Mouse (Mus musculus): ENCODE measurements at regions not wholly inside any gene's neighbourhood (a gene's known extent, or its start where the extent isn't known, plus 50 kb on each side); places are given as distances from the start of the nearest gene placed in this dataset.

DNA sequence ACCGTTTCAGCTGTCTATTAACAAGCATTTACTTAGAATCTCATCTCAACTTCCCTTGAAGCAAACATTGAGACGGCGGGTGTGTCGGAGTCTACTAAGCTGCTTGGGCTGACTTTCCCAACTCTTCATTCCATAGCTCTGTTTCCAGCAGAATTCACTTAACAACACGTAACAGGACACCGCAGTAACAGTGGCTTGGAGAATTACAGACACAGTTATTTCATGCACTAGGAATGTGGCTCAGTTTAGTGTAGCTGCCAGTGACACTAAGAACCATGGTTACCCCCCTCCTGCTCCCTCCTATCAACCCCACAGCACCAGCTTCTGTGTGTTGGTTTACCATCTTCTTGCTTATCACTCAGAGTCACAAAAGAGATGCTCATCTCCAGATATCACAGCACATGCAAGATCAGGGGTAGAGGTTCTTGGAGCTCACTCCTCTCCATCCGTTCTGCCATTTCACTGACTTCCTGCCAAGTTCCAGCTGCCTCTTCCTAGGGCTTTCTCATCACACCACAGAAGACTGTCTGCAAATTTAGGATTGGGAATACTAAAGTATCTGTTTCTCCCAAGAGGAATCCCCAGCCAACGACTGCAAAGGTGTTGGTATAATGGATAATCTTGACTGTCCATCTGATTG lies 90.7 kb downstream of the Banf2 start:
- no peak for DNase-seq (ENCODE audit: low read depth, low spot score)

DNA sequence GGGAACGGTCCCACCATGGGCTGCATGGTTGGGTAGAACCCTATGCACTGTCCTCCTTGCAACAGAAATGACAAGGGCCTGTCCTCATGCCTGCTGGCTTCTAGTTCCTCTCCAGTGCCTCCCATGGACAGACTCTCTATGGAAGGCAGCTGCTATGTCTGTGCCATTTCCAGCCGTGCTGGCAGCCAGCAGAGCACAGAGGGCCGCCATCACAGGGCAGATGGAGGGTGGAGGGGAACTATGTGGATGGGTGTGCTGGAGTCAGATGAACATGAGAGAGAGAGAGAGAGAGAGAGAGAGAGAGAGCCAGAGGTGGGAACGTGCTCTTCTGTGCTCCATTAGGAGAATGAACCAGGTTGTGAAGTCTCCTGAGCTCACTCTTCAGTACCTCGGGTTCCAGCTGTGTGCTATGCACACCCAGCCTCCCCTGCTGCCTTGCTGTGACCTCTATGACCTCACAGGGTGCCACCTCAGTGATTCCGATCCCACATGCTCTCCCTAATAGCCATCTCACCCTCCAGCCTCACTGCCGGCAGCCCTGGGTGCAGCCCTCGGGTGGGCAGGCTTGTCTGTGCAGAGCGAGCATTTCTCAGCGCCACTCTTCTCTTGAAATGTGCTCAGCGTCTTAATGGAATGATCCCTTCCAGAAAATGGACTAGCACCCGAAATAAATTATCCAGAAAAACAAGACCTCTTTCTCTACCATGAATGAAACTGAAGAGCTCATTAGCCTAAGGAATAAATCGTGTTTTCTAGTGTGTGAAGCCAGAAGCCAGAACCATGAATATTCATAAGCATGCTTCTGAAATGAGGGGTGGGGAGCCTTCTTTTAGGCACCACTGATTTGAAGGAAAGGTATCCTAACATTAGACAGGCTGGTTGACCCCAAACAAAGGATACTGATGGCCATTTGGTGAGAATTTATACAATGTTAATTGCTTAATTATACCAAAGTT lies 94.5 kb downstream of the Banf2 start:
- DNase-seq (ENCODE audit: low read depth, low spot score): no peak

DNA sequence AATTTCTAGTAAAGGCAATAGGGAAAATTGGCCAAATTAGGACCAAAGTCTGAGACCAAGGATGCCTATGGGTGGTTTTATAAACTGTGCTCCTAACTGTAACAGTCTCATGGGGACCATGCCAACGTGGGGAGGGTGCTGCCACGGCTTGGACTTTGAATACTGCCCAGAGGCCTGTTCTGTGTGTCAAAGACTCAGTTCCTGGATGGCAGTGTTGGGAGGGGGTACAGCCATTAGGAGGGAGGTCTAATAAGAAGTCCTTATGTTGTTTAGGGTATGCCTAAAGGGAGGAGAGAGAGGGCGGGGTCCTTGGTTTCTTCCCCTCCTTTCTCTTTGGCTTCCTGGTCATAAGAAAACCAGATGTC lies 95.2 kb downstream of the Banf2 start:
- DNase-seq (ENCODE audit: low read depth, low spot score): no peak

DNA sequence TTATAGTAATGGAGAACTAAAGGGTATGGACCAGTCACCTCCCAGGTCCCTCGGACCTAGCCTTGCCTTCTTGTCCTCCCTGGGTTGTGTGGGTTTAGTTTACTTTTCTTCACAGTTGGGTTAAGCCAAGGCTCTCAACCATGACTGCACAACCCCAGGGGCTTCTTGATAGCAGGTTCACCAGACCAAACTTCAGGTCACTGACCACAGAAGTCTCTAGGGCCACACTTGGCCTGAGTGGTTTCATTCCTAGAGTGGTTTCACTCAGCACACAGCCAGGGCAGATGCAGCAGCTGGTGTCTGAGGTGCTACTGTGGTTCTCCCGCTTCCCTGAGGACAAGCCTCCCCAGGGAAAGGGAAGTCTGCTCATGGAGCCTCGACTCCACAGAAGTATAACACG lies 95.7 kb downstream of the Banf2 start:
- no peak for DNase-seq (ENCODE audit: low read depth, low spot score)

DNA sequence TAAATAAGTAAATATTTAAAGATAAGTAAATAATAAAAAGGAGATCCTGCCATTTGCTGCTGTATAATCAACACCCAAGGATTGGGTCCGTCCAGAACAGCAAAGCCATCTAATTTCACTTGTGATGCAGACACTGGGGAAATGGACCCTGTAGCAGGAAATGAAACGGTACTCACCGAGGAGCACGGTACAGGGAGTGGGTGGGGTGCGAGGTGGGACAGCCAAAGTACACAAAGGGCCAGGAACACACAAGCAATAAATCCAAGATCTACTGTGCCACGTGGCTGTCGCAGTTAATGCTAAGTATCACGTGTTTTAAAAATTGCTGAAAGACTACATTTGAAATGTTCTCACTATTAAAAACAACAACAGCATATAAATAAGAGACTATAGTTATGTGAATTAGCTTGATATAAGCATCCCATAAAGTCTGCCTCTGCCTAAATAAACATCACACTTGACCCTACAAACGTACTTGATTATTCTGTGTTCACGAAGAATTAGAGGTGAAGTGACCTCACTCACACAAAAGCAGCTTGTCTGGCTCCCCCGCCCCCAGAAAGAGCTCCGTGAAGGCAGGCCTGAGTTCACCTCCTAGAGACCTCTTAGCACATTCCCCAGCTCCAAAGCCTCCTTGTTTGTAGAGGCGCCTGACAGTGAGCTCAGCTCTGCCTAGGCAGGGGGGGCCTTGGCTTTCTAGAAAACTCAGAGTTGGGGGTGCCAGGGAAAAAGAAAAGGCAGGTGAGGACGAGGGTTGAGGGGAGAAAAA lies 101.1 kb downstream of the Banf2 start:
- no peak for DNase-seq (ENCODE audit: low read depth, low spot score)

DNA sequence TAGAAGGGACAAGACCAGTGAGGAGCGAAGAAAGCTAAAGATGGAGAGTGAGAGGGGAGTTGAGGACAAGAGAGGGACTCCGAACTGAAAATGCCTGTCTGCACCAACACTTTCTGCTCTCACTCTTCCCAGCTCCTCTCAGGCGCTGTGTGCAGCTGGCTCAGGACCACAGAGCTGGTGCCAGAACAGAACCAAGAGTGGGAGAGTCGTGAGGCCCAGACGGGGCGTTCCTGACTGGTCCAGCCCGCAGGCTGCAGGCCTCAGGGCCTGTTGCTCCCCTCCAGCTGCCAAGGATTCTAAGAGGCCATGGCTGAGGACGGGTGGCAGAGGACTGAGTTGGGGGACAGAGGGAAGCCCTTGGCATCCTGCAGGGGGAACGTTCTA lies 101.7 kb downstream of the Banf2 start:
- DNase-seq (ENCODE audit: low read depth, low spot score): no peak

DNA sequence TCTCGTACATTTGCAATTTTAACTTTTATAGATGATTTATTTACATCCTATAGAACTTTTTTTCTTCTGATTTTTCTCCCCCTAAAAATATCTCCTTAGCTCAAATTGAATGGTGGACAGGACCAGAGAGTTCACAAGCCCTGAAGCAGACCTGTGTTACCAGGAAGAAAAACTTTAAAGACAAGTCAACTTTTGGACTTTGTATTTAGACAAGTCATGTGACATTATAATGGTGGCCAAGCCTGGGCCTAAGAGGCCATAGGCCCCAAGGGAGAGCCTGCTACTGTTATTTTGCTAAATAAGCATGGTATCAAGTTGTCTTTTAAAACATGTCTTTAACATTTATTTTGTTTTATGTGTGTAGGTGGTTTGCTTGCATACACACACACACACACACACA lies 102.7 kb downstream of the Banf2 start:
- no peak for DNase-seq (ENCODE audit: low read depth, low spot score)

DNA sequence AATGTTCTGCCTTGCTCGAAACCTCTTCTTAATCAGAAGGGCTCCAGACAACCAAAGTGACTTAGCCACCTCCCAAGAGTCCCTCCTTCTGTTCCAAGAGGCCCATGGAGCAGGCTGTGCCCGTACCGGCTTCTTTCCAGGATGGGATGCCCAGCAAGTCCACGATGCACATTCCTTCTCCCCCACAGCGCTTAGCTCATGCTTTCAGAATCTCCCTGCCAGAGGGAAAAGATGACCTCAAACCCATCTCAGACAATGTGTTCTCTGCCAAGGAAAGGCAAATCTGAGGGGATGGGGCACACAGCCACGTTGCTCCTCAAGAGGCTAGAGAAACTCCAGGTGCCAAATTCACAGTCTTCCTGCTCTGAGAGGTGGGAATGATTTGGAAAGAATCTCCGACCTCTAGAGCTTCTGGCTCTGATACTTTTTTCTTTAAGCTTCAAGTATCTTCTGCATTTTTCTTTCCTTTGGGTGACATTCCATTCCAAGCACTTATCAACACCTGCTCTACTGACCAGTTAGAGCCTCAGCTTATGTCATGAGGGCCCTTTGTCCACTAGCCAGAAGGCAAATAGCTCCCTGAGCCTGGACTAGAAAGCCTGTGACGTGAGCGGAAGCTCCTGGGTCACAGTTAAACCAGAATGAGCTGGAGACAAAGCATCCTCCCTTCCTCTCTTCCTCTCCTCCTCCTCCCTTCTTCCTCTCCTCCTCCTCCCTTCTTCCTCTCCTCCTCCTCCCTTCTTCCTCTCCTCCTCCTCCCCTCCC lies 110.9 kb downstream of the Banf2 start:
- no peak for DNase-seq (ENCODE audit: low read depth, low spot score)

DNA sequence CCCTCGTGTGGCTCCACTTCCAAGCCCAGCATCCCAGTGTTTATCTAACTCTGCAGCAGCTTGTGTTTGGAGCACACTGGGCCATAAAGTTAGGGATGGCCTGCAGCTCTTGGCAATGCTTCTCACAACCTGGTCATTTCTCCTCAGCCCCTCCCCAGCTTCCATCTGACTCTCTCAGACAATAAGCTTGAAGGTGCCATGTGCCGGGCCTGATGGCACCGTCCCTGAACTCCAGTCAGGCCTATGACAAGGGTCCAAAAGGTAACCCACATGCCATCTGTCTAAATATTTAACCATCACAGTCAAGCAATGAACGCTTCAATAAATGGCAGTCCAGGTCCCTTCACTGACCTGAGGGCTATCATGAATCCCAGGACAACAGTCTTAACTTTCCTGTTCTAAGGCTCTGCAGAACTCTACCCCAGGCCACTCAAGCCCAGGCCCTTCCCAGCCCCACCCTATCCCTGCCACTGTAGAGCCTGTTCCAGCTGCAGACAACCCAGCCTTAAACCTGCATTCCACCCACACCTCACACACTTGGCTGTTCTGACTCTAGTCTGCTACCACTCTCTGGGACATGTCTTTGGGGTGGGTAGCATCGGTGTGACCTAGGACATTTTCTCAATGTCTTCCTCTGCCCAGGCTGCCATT lies 111.8 kb downstream of the Banf2 start:
- no peak for DNase-seq (ENCODE audit: low read depth, low spot score)

DNA sequence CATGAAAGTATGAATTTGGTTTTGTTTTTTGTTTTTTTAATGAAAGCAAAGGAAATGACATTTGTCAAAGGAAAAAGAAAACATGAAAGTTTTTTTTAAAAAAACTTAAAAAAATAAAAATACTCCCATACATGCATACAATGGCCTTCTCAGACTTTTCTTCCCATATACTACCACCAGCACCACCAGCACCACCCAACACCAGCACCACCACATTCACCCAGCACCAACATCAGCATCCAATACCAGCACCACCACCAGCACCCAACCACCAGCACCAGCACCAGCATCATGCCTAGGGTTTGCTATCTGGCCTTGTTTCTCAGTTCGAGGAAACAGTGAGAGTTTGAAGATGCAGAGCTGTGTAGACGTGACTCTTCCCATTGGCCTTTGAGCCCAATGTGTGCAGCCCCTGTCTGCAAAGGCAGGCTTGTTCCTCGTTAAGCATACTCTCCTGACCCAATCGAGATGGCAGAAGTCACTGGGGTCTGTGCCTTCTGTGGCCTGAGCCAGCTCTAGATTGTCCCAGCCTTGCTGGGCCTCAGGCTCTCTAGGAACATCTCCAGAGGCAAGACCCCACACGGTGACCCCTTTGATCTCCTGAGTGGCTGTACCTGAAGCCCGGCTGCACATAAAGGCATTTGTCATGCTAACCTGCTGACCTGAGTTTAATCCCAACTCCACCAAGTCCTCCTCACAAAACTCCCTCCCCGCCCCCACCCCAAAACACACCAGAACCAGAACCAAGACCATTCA lies 113.8 kb upstream of the Mgme1 start:
- no peak for DNase-seq (ENCODE audit: low read depth, low spot score)

DNA sequence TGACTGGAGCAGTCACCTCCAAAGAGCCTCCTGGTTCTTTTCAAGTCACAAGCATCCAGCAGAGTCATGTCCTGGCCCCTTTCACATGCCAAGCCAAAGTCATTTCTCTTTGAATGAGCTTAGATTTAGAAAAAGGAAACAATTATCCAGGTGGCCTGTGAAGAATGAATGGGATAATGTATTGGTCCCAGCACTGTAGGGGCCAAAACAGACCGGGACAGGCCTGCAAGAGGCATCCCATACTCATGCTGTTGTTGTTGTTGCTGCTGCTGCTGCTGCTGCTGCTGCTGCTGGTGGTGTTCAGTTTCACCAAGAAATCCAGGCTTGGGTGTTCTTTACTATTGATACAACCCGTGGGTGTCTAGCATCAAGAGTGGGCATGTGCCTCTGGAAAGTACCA lies 113.1 kb upstream of the Mgme1 start:
- DNase-seq (ENCODE audit: low read depth, low spot score): no peak

DNA sequence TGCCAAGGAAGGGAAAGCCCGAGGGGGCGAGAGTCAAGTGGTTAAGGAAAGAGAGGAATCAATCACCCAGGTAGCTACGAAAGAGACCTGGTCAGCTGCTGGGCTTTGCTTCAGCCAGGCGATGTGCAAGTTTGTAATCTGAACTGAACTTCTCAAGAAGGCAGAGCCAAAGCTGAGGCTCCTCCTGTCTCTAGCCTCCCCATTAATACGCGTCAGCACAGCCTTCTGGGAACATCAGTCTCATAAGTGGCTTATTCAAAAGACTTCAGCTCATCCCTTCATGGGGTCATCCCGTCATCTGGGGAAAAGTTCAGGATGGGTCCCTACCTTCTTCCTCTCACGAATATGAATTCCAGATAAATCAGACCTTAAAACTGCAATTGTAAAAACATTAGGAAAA lies 112.2 kb upstream of the Mgme1 start:
- no peak for DNase-seq (ENCODE audit: low read depth, low spot score)

DNA sequence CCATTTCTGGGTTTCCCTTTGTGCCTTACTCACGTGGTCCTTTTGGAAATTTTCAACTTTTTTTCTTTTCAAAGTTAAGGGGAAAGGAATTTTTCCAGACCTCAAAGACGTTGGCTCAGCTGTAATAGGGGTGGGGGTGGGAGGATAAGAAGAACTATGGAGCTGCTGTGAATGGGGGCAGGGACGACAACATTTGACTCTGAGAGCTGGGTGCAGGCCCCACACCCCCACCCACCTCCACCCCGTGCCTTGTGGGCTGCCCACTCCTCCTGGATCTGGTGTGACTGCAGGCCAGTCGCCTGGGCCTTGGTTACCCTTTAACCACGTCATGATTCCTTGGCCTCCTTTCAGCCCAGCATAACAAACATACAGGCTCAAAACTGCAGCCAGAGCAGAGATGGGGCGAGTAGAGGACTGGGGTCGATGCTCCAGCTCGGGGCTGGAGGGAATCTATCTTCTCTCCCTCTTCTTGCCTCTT lies 110.6 kb upstream of the Mgme1 start:
- no peak for DNase-seq (ENCODE audit: low read depth, low spot score)

DNA sequence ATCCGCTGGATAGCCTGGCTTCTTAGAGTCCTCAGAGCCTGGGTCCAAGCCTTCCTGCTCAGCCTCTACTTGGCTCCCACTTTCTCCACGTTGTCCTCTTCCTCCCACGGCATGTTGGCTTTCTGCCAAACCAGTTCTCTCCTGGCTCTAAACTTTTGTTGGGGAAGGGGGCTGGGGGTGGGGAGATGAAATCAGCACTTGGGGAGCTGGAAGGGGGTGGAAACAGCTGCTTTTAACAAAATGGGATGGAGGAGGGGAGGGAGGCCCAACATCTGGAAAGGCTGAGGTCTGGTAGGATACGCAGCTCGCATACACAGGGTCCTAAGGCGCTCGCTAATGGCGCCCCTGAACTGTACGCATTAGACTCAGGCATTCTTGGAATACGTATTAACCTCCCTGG lies 110.0 kb upstream of the Mgme1 start:
- DNase-seq (ENCODE audit: low read depth, low spot score): no peak

DNA sequence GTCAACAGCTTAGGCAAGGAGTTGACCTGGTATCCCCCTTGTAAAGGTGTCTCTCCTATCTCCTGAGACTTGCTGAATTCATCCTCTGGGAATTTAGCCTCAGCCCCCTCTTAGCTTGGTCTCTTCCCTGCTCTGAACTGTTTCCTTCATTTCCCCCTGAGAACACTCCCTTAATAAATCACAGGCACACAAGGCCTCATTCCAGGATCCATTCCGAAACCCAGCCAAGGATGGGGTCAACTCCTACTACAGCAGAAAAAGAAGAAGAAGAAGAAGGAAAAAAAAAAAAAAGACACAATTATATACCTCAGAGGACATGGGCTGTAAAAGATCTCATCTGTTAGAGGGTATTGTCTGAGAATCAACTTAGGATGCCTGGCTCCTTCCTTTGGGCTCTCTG lies 108.6 kb upstream of the Mgme1 start:
- no peak for DNase-seq (ENCODE audit: low read depth, low spot score)

DNA sequence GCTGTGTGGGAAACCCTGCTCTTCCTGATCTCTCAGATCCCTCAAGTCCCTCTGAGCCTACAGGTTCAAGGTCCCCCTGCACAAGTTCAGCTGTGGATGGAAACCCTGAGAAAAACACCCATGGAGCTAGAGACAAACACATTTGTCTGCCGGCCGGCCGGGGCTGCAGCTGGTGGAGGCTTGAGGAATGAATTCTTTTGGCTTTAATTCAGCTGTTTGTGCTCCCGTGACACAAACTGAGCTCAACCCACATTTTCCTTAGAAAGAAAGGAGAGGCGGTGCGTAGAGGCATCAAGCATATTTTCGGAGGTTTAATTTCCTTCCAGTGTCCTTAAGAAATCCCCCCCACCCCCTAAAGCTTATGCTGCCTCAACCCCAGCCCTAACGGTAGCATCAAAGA lies 106.4 kb upstream of the Mgme1 start:
- no peak for DNase-seq (ENCODE audit: low read depth, low spot score)

DNA sequence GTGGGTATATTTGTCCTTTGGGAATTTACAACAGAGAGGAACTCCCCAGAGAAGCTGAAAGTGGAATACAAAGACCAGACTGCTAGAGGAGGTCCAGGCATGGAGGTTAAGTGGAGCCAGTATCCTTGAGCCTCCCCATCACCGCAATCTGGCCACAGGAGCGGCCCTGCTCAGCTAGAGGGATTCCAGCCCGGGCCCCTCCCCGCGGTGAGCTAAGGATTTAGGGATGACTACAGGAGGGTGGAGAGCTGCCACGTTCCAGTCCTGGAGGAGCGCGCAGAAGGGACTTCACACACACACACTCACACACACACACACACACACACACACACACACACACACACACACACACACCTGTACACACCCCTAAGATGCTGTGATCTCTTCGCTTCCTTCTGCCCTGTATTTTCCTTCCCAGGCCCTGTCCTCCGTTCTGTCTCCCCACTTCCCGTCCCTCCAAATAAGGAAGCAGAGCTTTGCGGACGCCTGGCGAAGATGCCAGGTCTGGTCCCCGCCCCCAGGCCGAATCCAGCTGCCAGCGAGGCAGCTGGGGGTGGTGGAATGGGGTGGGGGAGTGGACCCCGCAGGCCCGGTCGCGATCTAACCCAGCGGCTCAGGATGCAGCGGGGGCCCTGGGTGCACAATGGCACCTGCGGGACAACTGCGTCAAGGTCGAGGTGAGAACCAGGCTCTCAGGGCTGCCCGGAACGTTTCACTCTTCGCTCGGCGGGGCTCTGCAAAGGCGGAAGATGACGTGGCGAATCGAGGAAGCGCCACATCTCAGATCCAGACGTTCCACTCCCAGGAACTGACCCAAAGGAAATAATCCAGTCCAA lies 105.3 kb upstream of the Mgme1 start:
- DNase-seq (ENCODE audit: low read depth, low spot score): no peak

DNA sequence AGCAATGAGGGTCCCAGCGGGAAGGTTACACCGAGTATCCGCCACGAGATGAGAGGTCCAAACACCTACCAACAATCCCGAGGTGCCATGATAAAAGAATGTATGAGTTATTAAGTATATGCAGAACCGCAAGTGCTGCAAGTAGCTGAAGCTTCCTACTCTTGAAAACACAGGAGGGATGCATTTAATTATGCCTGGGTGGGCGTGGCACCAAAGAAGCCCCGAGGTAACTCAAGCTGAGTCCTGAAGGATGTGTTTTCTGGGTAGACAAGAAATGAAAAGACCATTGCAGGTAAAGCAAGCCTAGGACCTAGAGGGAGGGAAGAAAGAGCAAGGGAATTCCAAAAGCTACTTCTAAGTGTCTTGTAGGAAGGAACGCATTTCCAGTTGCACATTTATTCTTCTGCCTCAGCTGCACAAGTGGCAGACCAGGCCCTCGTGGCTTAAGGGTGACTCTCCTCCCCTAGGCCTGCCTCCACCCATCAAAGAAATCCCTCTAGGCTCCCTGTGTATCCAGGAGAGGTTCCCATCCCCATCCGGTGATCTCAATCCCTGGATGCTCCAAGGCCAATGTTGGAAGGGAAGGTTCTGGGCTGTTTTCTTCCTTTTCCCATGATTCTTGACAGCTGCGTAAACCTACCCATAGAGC lies 104.2 kb upstream of the Mgme1 start:
- DNase-seq (ENCODE audit: low read depth, low spot score): no peak

DNA sequence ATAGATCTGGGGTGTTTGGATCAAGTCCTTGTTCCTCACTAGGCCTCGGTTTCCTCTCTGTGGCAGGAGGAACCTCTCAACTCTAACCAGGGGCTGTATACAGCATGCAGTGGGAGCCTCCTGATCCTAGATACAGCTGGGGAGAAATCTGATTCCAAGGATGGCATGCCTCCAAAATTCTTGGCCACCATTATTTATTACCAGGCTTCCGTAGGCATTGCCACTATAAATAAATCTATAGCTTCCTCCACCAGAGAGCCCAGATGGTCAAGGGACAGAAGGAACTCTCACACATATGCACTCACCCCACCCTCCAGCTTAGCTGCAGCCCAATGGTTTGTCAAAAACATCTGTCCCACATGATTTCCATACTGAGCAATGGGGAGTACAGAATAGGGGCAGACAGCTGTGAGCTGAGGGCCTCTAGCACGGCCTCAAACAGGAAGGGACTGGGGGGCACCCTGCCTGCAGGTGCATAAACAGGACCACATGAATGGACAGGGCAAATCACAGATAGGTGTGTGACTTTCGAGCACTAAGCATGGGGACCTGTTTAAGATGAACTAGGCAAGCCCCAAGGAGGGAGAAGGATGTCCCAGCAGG lies 100.8 kb upstream of the Mgme1 start:
- DNase-seq (ENCODE audit: low read depth, low spot score): no peak

All from brain, embryonic 18.5 days (tissue).